Mouse (Mus musculus) heart, adult 2 months (tissue): ENCODE measurements at regions not wholly inside any gene's neighbourhood (a gene's known extent, or its start where the extent isn't known, plus 50 kb on each side); places are given as distances from the start of the nearest gene placed in this dataset.

Source experiments
- CTCF ChIP-seq: fragments of 200-600 bp; IDR thresholded peaks from 2 replicates; pipeline ENCODE4 v1.8.1; 2022; ENCODE audit warnings: antibody characterized with exemption, mild to moderate bottlenecking, moderate library complexity
- EP300 ChIP-seq: fragments of 200-500 bp; IDR thresholded peaks from 2 replicates; pipeline ENCODE4 v1.6.1; 2011; ENCODE audit warnings: low read depth, low read length, control low read depth; ENCODE audit not compliant: insufficient read depth
- POLR2A ChIP-seq: fragments of 200-500 bp; IDR thresholded peaks from 2 replicates; pipeline ENCODE4 v1.6.1; 2011; ENCODE audit warnings: mild to moderate bottlenecking, low read depth, low read length, control low read depth; ENCODE audit not compliant: insufficient read depth

- no peak for TF ChIP-seq EP300
- no peak for TF ChIP-seq CTCF
- TF ChIP-seq POLR2A: no peak
These were observed 497.2 kb downstream of the Bnc2 start for GRCm38 (mm10) chr4:84177827-84178226.
